Mouse (Mus musculus) liver, adult 2 months (tissue): ENCODE measurements around the gene Rpusd2.

Experiments
- CTCF ChIP-seq: fragments of 200-500 bp; IDR thresholded peaks from 2 replicates; pipeline ENCODE4 v1.5.1; 2011; ENCODE audit warnings: low read depth, low read length, control low read depth
- POLR2A ChIP-seq: fragments of 200-500 bp; IDR thresholded peaks from 2 replicates; pipeline ENCODE4 v1.6.1; 2011; ENCODE audit warnings: low read length, control low read depth; ENCODE audit not compliant: insufficient read depth; ENCODE audit errors: extremely low read depth

DNA sequence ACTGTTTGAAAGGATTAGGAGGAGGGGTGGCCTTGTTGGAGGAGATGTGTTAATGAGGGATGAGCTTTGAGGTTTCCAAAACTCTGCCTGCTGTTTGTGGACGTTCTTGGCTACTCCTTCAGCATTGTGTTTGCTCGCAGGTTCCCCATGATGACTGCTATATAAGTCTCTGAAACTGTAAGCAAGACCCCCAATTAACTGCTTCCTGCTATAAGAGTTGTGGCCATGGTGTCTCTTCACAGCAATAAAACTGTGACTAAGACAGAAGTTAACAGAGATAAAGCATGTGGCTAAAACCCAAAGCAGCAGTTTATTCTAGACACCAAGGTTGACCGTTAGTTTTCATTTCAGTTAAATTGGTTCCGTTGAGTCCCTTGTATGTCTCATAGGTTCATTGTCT, 13.3 kb downstream of the Rpusd2 start:
- no peak for TF ChIP-seq CTCF
- no peak for TF ChIP-seq POLR2A
